Mouse (Mus musculus) heart, embryonic 14.5 days (tissue): ENCODE data around the gene Eva1b. TPM values are rescaled to one million over a fixed set of nuclear protein-coding genes. Genes with fewer than 3 reads are reported as not detected.

Experiments
- ATAC-seq: fragments of 200-750 bp; cut with Nextera tagmentation; 2 replicates; pipeline ENCODE4 v1.8.0; 2017; ENCODE audit warnings: low read depth, moderate TSS enrichment; ENCODE audit not compliant: insufficient number of reproducible peaks, insufficient read depth, low FRiP score
- H3K27ac ChIP-seq, 2 experiments: fragments of 200-500 bp in 1 of 2; fragments of 300-500 bp in 1 of 2; sonication (generic) in 1 of 2; replicated peaks in 1 of 2; 2 replicates each; pipeline ENCODE4 v1.5.1; 2012 to 2014; ENCODE audit warnings: low read depth in 2 of 2, low read length in 2 of 2, control low read depth in 1 of 2, mild to moderate bottlenecking in 1 of 2, mixed read lengths in 1 of 2; ENCODE audit not compliant: control insufficient read depth in 1 of 2, insufficient read depth in 1 of 2
- H3K27me3 ChIP-seq: fragments of 300-500 bp; sonication (generic); 2 replicates; pipeline ENCODE4 v1.6.1; 2014; ENCODE audit warnings: mild to moderate bottlenecking, low read length, control low read depth; ENCODE audit not compliant: control insufficient read depth, insufficient read depth
- H3K36me3 ChIP-seq: fragments of 300-500 bp; sonication (generic); 2 replicates; pipeline ENCODE4 v1.6.1; 2014; ENCODE audit warnings: mild to moderate bottlenecking, control low read depth, low read length, mixed read lengths; ENCODE audit not compliant: control insufficient read depth, insufficient read depth
- H3K4me1 ChIP-seq, 2 experiments: fragments of 200-500 bp in 1 of 2; fragments of 300-500 bp in 1 of 2; sonication (generic) in 1 of 2; 2 replicates each; pipeline ENCODE4 v1.6.1; 2012 to 2014; ENCODE audit warnings: low read length in 2 of 2, control low read depth in 1 of 2, mixed read lengths in 1 of 2; ENCODE audit not compliant: control insufficient read depth in 2 of 2, insufficient read depth in 2 of 2
- H3K4me2 ChIP-seq: fragments of 300-500 bp; sonication (generic); 2 replicates; pipeline ENCODE4 v1.6.1; 2014; ENCODE audit warnings: mild to moderate bottlenecking, low read length
- H3K4me3 ChIP-seq, 2 experiments: fragments of 200-500 bp in 1 of 2; fragments of 300-500 bp in 1 of 2; sonication (generic) in 1 of 2; 2 replicates each; pipeline ENCODE4 v1.5.1; 2012 to 2014; ENCODE audit warnings: low read length in 2 of 2, mild to moderate bottlenecking in 2 of 2, control low read depth in 1 of 2, low read depth in 1 of 2, moderate library complexity in 1 of 2; ENCODE audit not compliant: control insufficient read depth in 1 of 2, insufficient read depth in 1 of 2
- H3K9ac ChIP-seq: fragments of 300-500 bp; sonication (generic); 2 replicates; pipeline ENCODE4 v1.6.1; 2014; ENCODE audit warnings: mild to moderate bottlenecking, low read length
- H3K9me3 ChIP-seq: fragments of 300-500 bp; sonication (generic); 2 replicates; pipeline ENCODE4 v1.6.1; 2016; ENCODE audit warnings: low read length, control low read depth; ENCODE audit not compliant: control insufficient read depth
- WGBS: fragments of 180-500 bp; shearing (Covaris S2); extraction: QIAGEN DNeasy Blood & Tissue Kit; methylation state at CpG from one replicate; pipeline ENCODE4 v1.1.7; 2014; 5-methylcytosine and 5-hydroxymethylcytosine counted together
- polyA plus RNA-seq: library from polyadenylated mRNA; unstranded; fragments of >200 nt; fragmentation: Nextera tagmentation; extraction: Ambion mirVana; gene quantifications from 2 replicates; pipeline ENCODE4 v1.2.1, GENCODE M21; 2014

Eva1b gene
- polyA plus RNA-seq: 31.8 and 33.9 TPM in 2 replicates

DNA sequence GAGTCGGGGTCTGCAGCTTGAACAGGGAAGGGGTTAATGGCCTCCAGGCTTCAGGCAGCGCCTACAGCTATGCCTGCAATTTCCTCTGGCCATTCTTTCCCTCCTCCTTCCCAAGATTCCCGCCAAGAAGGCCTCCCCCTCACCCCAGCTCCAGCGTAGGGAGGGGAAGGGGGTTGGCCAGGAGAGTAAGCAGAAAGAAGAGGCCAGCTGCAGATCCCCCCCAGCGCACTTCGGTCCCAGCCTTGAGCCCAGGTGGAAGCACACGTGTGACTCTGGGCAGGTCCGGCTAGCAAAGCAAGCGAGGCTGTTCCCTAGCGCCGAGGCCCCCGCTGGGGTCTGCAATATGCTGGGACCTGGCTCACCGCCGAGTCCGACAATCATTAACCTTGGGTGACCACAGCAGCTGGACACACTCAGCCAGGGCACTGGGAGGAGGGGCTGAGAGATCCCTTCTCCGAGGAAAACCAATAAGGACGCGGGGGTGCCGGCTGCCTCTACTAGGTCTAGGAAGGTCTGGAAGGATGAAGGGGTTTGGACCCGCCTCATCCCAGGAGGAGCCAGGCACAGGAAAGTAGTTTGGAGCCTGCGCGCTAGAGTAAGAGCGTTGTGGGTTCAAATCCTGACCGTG, at the start of gene Eva1b:
Gene Eva1b (plus strand): TSS at position 212 of the 628 bp plus-strand sequence.
- H3K27ac ChIP-seq: peak within 1 kb of the TSS; percentile 70 to 81
- peaks cover 30 to 32% of the 10 kb centered on the region in 2 experiments for H3K4me1 ChIP-seq
- 4% methylated on average over 22 of the region's 24 CpGs for WGBS
- no peaks in the 10 kb centered on the region for H3K9me3 ChIP-seq
- peak within 1 kb of the TSS; percentile 70 for H3K4me2 ChIP-seq
- peak within 1 kb of the TSS; percentile 80 for H3K9ac ChIP-seq
- peaks cover 14% of the 10 kb centered on the region; the same call in 1 of the 2 replicates for H3K27me3 ChIP-seq
- peak within 1 kb of the TSS; percentile 56 to 67 for H3K4me3 ChIP-seq
- H3K36me3 ChIP-seq: peaks cover 5% of the 10 kb centered on the region; the same call in 1 of the 2 replicates
- peak; percentile 43 for ATAC-seq

DNA sequence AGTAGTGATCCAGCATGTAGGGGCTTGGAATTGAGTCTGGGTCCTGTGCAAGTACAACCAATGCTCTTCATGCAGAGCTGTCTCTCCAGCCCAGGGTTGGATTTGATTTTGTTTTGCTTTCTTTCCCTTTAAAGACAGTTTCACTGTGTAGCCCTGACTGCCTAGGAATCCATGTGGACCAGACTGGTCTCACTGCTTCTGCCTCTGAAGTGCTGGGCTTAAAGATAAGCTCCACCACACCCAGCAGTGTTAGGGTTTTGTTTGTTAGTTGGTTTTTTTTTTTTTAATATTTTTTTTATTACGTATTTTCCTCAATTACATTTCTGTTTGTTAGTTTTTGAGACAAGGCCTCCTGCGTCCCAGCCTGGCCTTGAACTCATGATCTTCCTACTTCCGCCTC, 48.2 kb upstream of the Eva1b start:
- H3K4me1 ChIP-seq: peaks cover 23 to 36% of the 10 kb centered on the region in 2 experiments
- peak overlapping the region; percentile 40; the same call in 1 of the 2 replicates for H3K9ac ChIP-seq
- H3K9me3 ChIP-seq: no peaks in the 10 kb centered on the region
- no peaks in the 10 kb centered on the region for H3K27me3 ChIP-seq
- WGBS: 88% methylated on average over 3 of the region's 3 CpGs
- H3K36me3 ChIP-seq: peaks cover 18% of the 10 kb centered on the region
- H3K4me3 ChIP-seq: no peak overlapping the region
- ATAC-seq: no peak
- peak overlapping the region; percentile 56 to 77 for H3K27ac ChIP-seq
- peak overlapping the region; percentile 41 for H3K4me2 ChIP-seq

DNA sequence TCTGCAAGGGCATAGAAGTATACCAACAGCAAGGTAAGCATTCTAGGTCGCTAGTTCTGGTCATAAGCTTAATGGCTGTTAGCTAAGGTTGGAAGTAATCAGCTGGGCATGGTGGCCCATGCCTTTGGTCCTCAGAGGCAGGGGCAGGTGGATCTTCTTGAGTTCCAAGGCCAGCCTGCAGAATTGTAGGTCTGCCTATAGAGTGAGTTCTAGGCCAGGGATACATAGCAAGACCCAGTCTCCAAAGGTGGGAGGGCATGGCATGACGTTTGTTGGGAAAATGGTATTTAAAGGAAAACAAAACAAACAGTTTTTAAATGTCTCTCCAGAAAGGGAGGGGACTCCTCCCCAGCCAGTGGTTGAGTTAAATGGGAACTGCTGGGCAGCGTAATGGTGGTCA, 46.8 kb upstream of the Eva1b start:
- Histone ChIP-seq H3K27me3 (no peaks in the 10 kb centered on the region), H3K4me1 (peaks cover 32 to 49% of the 10 kb centered on the region in 2 experiments), H3K36me3 (peaks cover 18% of the 10 kb centered on the region), H3K4me2 (no peak overlapping the region), H3K27ac (peak overlapping the region in 1 of 2 experiments; percentile 56; a peak in 1 of 4 replicates), H3K9ac (no peak overlapping the region), H3K9me3 (no peaks in the 10 kb centered on the region), H3K4me3 (no peak overlapping the region)
- WGBS: 88% methylated on average over 3 of the region's 3 CpGs
- ATAC-seq: no peak

DNA sequence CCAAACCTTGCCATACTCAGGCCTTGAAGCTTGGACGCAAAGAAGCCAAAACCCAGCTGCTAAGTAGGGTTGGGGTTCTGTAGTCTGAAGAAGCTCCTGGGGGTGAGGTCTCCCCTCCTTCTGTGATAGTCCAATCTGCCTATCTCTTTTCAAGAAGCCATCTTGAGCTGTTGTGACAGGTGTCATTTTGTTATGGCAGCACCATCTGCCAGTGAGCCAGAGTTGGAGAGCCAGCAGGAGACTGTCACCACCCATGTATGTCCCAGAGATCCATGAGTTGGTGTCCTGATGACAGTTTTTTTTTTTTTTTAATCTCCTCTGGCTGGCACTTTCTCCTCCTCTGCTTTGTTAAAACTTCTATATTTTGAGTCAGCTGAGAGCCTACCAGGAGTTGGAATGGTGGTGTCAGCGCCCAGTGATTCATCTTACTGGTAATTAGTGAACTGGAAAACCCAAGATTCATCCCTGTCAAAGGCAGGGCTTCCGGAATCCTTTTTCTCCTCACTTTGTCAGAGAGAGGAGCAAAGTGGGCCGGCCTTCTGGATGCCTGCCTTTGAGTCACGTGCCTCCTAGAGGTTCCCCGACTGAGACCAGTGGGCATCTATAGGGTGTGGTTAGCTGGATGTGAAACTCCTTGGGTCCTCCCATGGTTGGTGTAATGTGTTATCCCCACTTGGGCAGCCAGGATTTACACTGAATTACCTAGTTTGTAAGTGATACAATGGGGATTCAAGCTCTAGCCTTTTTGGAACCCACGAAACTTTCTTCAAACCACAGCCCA, 45.3 kb upstream of the Eva1b start:
- no peak for ATAC-seq
- 50% methylated on average over 7 of the region's 7 CpGs for WGBS
- peak overlapping the region; percentile 70 for H3K9ac ChIP-seq

DNA sequence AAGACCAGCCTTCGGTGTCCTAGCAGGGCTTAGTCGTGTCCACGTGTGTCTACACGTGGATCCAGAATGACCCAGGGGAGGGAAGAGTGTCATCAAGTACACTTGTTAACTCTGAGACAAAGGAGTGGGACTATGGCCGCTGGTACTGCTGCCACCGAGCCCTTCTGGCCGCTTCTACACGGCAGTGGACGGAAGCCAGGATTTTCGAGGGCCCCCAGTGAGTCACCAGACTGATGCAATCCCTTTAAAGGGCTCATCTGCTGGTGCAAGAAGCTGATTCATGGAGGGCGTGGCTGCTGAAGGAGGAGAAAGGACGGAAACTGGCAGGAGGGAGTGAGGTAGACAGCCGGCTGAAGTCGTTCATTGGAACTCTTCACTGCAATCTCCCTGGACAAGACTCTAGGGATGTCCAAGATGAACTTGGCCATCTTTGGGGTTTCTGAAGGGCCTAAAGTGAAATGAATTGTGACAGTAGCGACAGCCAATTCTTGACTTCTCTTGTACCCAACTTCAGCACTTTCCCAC, 44.4 kb upstream of the Eva1b start:
- peak overlapping the region; percentile 70 for H3K9ac ChIP-seq
- H3K27ac ChIP-seq: peak overlapping the region; percentile 95 to 99
- H3K9me3 ChIP-seq: no peaks in the 10 kb centered on the region
- peaks cover 16% of the 10 kb centered on the region for H3K36me3 ChIP-seq
- 1% methylated on average over 15 of the region's 15 CpGs for WGBS
- no peaks in the 10 kb centered on the region for H3K27me3 ChIP-seq
- ATAC-seq: peak; percentile 57
- H3K4me3 ChIP-seq: peak overlapping the region; percentile 52 to 90
- peaks cover 37 to 48% of the 10 kb centered on the region in 2 experiments for H3K4me1 ChIP-seq
- H3K4me2 ChIP-seq: peak overlapping the region; percentile 97

More for the DNA sequence above, 45.3 kb upstream of the Eva1b start:
- Histone ChIP-seq H3K4me1 (peaks cover 32 to 44% of the 10 kb centered on the region in 2 experiments), H3K9me3 (no peaks in the 10 kb centered on the region), H3K4me2 (peak overlapping the region; percentile 97), H3K27me3 (no peaks in the 10 kb centered on the region), H3K36me3 (peaks cover 18% of the 10 kb centered on the region), H3K4me3 (peak overlapping the region in 1 of 2 experiments; percentile 90; a peak in 1 of 4 replicates), H3K27ac (peak overlapping the region; percentile 95 to 99)

DNA sequence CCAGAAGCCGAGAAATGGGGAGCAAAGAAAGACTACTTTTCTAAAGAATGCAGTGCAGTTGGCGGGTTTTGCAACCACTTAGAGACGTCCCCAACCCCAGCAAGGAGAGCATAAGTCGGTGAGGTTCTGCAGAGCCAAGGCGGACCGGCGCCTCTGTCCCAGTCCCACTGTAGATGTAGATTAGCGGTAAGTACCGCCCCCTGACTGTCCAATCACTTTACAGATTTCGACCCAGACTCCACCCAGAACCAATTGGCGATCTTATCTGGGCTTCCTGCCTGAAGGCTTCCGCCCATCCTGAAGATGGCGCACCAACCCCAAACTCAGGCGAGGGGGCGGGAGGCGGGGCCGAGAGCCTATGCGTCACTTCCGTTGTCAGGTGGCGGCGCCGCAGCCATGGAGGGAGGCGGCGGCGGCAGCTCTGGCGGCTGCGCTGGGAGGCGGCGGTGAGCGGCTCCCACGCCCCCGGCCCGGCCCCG, 43.9 kb upstream of the Eva1b start, which contains the start of gene Stk40:
Gene Stk40 (plus strand): TSS at position 368 of the 479 bp plus-strand sequence.
- Histone ChIP-seq H3K36me3 (peaks cover 11% of the 10 kb centered on the region), H3K4me3 (peak within 1 kb of the TSS; percentile 66 to 90), H3K9ac (peak within 1 kb of the TSS; percentile 94), H3K9me3 (no peaks in the 10 kb centered on the region), H3K4me2 (peak within 1 kb of the TSS; percentile 97), H3K27me3 (no peaks in the 10 kb centered on the region), H3K4me1 (peaks cover 42 to 53% of the 10 kb centered on the region in 2 experiments), H3K27ac (peak within 1 kb of the TSS; percentile 95 to 99)
- ATAC-seq: peak; percentile 90
- WGBS: under 1% methylated on average over 34 of the region's 34 CpGs
